13 mouse cellular contexts compared by ENCODE assay signal in genomic region chr16:97007892-97008527, GRCm38 (mm10).
DNase-seq lines count a peak whose midpoint lies in the region; ATAC-seq lines count a peak whose summit lies in the region.
"Had no signal": no experiment of that assay in that cellular context is flagged by ENCODE, and none has a peak within 500 bp of the region (broad histone marks: within the 10 kb centered on the region; RNA-seq: fewer than 3 reads in every experiment).

No protein-coding gene starts in this region.

- 65% methylated on average over 11 of the region's 11 CpGs for WGBS in embryonic facial prominence, embryonic 14.5 days
- WGBS in embryonic facial prominence, embryonic 10.5 days = 75% methylated on average over 11 of the region's 11 CpGs
- WGBS in liver, embryonic 15.5 days (ENCODE audit: insufficient replicate concordance) = 76% methylated on average over 11 of the region's 11 CpGs

- H3K4me3 ChIP-seq in embryonic facial prominence, embryonic 14.5 days (ENCODE audit: low read depth, low read length) = no peak overlapping the region
- H3K4me3 ChIP-seq in embryonic facial prominence, embryonic 10.5 days = no peak overlapping the region
- H3K4me3 ChIP-seq in liver, embryonic 15.5 days (replicated peaks) = no peak overlapping the region

- no peak overlapping the region for H3K9ac ChIP-seq in embryonic facial prominence, embryonic 14.5 days (ENCODE audit: low read depth, low read length)
- H3K9ac ChIP-seq in liver, embryonic 15.5 days = no peak overlapping the region

- H3K27ac ChIP-seq in embryonic facial prominence, embryonic 14.5 days (replicated peaks; ENCODE audit: low read depth, low read length) = no peak overlapping the region
- no peak overlapping the region for H3K27ac ChIP-seq in embryonic facial prominence, embryonic 10.5 days (replicated peaks)
- H3K27ac ChIP-seq in liver, embryonic 15.5 days (replicated peaks) = peak overlapping the region; percentile 88; the same call in 1 of the 2 replicates

- DNase-seq in embryonic facial prominence, embryonic 14.5 days (ENCODE audit: low spot score) = no peak
- no peak for DNase-seq in embryonic facial prominence, embryonic 10.5 days (ENCODE audit: low spot score)
- DNase-seq in right cerebral cortex, postnatal 10 days (ENCODE audit: low spot score in 2 of 2) = peak; percentile 30 to 47
- DNase-seq in right cerebral cortex, adult 2 months (ENCODE audit: low spot score in 2 of 2) = no peak
- peak; percentile 38 for DNase-seq in retina, embryonic 14.5 days (ENCODE audit: low spot score)
- no peak for DNase-seq in T-cell, adult 2 months (ENCODE audit: low spot score)
- no peak for DNase-seq in cerebellum, adult 9-11 months
- DNase-seq: gastrocnemius, postnatal 14 days; kidney, postnatal 36 days; lung, postnatal 10 days; thymus, postnatal 36 days had no signal

- no peaks in the 10 kb centered on the region for H3K27me3 ChIP-seq in embryonic facial prominence, embryonic 14.5 days (replicated peaks; ENCODE audit: control insufficient read depth, insufficient read depth, low read length)
- H3K27me3 ChIP-seq in embryonic facial prominence, embryonic 10.5 days (replicated peaks; ENCODE audit: low read depth, poor library complexity, severe bottlenecking) = no peaks in the 10 kb centered on the region
- no peaks in the 10 kb centered on the region for H3K27me3 ChIP-seq in liver, embryonic 15.5 days

- no peaks in the 10 kb centered on the region for H3K36me3 ChIP-seq in embryonic facial prominence, embryonic 14.5 days (ENCODE audit: control insufficient read depth, insufficient read depth, low read length)
- no peaks in the 10 kb centered on the region for H3K36me3 ChIP-seq in embryonic facial prominence, embryonic 10.5 days (replicated peaks)
- H3K36me3 ChIP-seq in liver, embryonic 15.5 days (replicated peaks) = no peaks in the 10 kb centered on the region

- no peaks in the 10 kb centered on the region for H3K9me3 ChIP-seq in embryonic facial prominence, embryonic 14.5 days (ENCODE audit: control insufficient read depth, low read length)
- no peaks in the 10 kb centered on the region for H3K9me3 ChIP-seq in embryonic facial prominence, embryonic 10.5 days
- H3K9me3 ChIP-seq in liver, embryonic 15.5 days (replicated peaks) = no peaks in the 10 kb centered on the region

- H3K4me1 ChIP-seq in embryonic facial prominence, embryonic 14.5 days (ENCODE audit: control insufficient read depth, insufficient read depth, low read length) = no peaks in the 10 kb centered on the region
- peaks cover 19% of the 10 kb centered on the region; the same call in 1 of the 2 replicates for H3K4me1 ChIP-seq in embryonic facial prominence, embryonic 10.5 days
- peaks cover 56% of the 10 kb centered on the region for H3K4me1 ChIP-seq in liver, embryonic 15.5 days (replicated peaks)

- ATAC-seq in embryonic facial prominence, embryonic 14.5 days (ENCODE audit: low read depth) = peak; percentile 45; the same call in 1 of the 2 replicates
- no peak for ATAC-seq in liver, embryonic 15.5 days (ENCODE audit: insufficient read depth)
- ATAC-seq: intestine, embryonic 16.5 days had no signal

- no peak overlapping the region for H3K4me2 ChIP-seq in embryonic facial prominence, embryonic 14.5 days (ENCODE audit: low read depth, low read length)
- H3K4me2 ChIP-seq in liver, embryonic 15.5 days = no peak overlapping the region

Comparison
In these comparisons a context has a peak if more than half of its experiments do, and no peak if none do; other contexts are left out.
1. DNase-seq: peak in right cerebral cortex, postnatal 10 days (2 of 2) and retina, embryonic 14.5 days (single experiment); none in embryonic facial prominence, embryonic 14.5 days (single experiment), embryonic facial prominence, embryonic 10.5 days (single experiment), right cerebral cortex, adult 2 months (0 of 2), T-cell, adult 2 months (single experiment) and cerebellum, adult 9-11 months (single experiment).